Mouse (Mus musculus) neutrophil, adult 5-6 weeks (primary cell): ENCODE results near the gene Prkch. TPM values are rescaled to one million over a fixed set of nuclear protein-coding genes. Genes with fewer than 3 reads are reported as not detected.
"Not testable (repeated sequence)": the region's sequence is repeated elsewhere in the genome, so short reads cannot be mapped to it uniquely, and the experiment has no call there.

Experiments used
- ATAC-seq: fragments of 151-379, 151-347 bp; 2 replicates; pipeline ENCODE4 v1.8.0; 2017; ENCODE audit warnings: mild to moderate bottlenecking, moderate TSS enrichment; ENCODE audit not compliant: insufficient number of reproducible peaks, poor library complexity, low FRiP score, severe bottlenecking; ENCODE audit errors: extremely low read depth
- total RNA-seq: library from RNA; stranded (forward); fragments of 200-1000 nt; gene quantifications from 2 replicates; pipeline ENCODE4 v1.2.3, GENCODE M21; 2017

Gene Prkch
- 21.6 and 24.1 TPM in 2 replicates for total RNA-seq

- ATAC-seq: peak; percentile 84
Observed at GRCm38 (mm10) chr12:73584610-73585240, at the start of gene Prkch. TSS of gene Prkch (plus strand) at chr12:73584796.

- ATAC-seq: no peak
Observed at GRCm38 (mm10) chr12:73537499-73538138, 47.0 kb upstream of the Prkch start.

DNA sequence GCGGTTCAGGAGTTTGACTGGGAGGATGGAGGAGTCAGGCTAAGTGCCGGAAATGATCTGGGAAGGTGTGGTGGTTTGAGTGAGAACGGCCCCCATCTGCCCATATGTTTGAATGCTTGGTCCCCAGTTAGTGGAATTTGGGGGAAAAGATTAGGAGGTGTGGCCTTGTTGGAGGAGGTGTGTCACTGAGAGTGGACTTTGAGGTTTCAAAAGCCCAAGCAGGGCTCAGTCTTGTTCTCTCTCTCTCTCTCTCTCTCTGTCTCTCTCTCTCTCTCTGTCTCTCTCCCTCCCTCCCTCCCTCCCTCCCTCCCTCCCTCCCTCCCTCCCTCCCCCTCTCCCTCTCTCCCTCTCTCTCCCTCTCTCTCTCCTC, 46.5 kb upstream of the Prkch start:
- ATAC-seq: not testable (repeated sequence)

GRCm38 (mm10) chr12:73539151-73539550, 45.4 kb upstream of the Prkch start:
- ATAC-seq: no peak

GRCm38 (mm10) chr12:73540402-73540801, 44.2 kb upstream of the Prkch start:
- no peak for ATAC-seq

GRCm38 (mm10) chr12:73543191-73543590, 41.4 kb upstream of the Prkch start:
- ATAC-seq: no peak

DNA sequence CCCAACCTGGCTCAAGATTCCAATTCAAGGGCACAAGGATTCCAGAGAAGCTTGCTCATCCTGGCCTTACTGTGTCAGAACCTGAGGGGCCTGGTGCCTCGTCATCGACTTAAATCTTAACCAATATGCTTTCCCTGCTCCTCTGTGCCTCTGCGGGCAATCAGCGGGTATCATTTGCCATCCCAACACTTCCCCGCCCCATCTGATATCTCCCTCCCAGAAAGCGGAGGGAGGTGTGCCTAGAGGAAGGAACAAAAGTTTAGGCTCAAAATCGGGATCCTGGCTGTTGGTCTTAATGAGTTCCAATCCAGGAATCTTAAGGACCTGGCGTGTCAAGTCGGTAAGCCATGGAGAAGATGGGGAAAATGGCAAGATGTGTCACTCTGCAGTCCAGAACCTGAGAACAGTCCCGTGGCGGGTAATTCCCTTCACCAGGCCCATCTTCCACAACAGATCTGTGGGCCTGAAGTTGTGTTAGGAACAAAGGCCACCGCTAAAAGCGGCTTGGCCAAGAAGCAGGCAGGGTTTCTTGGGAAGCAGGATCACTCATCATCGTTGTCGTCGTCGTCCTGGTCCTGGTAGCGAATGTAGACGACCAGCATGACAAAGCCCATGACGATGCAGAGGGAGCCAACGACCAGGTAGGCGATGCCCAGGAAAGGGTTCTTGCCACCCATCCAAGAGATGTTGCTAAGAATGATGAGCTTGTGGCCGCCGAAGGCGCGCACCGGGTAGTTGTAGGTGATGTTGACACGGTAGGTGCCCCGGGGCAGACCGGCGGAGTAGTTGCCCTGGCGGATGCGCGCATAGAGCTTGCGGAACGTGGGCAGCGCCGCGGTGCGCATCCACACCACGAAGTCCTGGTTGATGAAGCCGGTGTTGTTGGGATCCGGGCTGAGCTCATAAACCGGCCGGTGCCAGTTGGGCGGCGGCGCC, 39.6 kb upstream of the Prkch start:
- no peak for ATAC-seq

GRCm38 (mm10) chr12:73545672-73546085, 38.9 kb upstream of the Prkch start:
- ATAC-seq: no peak

DNA sequence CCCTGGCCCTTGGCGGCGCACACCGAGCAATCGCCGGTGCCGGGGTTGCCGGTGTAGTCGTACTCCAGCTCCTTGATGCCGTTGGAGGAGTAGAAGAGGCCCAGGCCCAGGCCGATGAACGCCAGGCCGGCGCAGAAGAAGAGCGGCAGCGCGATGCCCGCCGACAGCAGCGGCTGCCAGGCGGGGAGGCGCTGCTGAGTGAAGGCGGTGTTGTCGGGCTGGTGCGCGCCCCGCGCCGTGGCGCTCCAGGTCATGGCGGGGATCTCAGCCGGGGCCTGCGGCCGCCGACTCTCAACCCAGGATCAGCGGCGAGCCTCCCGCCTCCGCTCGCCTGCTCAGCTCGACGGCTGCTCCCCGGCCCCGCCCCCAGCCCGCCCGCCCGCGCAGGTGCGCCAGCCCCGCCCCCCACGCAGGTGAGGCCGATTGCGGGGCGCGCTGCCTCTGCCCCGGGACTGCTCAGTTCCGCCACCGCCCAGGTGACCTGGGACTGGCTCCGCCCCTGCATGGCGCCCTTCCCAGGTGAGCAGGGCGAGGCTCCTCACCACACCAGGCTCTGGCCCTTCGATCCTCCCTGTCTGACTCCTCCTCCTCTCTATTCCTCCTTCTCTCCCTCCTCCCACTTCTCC, 38.4 kb upstream of the Prkch start, which contains the start of gene Tmem30b:
TSS of gene Tmem30b (minus strand) at position 307 of the 626 bp plus-strand sequence.
- no peak for ATAC-seq

DNA sequence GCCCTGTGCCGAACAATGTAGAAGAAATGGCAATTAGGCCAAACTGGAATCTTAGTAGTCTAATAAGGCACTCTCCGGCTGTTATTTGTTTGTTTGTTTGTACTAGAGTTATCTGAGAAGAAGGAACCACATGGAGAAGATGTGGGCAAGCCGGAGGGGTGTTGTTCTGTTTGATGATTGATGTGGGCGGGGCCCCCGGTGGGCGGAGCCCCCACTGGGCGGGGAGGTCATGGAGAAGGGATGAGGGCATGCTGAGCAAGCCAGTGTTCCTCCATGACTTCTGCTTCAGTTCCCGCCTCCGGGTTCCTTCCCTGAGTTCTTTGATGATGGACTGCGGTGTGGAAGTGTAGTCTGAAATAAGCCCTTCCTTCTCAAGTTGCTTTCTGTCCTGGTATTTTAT, 37.0 kb upstream of the Prkch start:
- no peak for ATAC-seq

DNA sequence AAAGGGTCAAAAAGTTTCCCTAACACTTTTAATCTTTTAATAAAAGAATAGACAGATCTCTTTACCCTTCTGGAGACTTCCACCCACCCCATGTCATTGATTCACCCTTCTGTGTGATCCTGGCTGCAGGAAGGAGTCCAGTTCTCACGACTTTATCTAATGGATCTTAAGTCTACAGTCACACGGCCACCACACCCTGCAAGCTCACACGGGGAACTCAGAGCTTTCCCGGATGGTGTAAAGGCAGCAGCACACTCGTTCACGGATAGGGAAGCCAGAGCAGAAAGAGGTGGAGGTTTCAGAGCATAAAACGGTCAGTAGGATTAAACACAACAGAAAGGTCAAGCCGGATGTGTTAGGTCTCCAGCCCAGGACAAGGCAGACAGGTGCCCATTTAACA, 36.3 kb upstream of the Prkch start:
- ATAC-seq: no peak

DNA sequence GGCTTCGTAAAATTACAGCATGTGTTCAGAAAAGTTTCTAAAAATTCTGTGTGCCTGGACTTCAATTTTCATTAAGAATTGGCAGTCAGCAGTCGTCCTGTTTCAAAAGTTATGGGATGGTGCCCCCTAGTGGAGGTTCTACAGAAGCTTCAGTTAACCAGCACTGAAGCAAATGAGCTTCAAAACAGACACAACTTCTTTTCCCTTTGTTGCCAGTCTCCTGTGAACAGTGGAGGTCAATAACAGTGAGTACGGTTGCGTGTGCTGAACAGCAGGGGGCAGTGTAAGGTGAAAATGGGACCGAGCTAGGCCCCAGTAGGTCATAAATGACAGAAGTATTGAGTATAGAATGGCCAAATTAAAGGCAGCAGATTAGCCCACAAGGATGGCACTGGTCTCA, 30.4 kb upstream of the Prkch start:
- ATAC-seq: peak; percentile 39; the same call in 1 of the 2 replicates

- ATAC-seq: no peak
Observed at GRCm38 (mm10) chr12:73558525-73559195, 25.9 kb upstream of the Prkch start.

DNA sequence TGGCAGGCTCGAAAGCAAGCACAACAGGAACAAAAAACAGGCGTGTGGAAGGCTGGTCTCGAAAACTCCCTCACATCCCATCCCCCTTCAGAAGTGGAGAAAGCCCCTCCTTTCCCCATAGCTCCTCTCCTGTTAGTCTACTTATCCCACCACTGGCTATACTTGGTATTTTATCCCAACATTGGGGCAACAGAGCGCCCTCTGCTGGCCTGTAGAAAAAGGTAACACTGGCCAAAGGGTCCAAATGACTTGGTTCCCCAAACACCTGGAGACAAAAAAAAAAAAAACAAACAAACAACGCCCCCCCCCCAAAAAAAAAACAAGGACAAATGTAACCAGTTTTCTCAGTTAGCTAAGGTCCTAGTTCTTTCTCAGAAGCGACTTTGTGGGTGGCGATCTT, 24.5 kb upstream of the Prkch start:
- ATAC-seq: no peak

DNA sequence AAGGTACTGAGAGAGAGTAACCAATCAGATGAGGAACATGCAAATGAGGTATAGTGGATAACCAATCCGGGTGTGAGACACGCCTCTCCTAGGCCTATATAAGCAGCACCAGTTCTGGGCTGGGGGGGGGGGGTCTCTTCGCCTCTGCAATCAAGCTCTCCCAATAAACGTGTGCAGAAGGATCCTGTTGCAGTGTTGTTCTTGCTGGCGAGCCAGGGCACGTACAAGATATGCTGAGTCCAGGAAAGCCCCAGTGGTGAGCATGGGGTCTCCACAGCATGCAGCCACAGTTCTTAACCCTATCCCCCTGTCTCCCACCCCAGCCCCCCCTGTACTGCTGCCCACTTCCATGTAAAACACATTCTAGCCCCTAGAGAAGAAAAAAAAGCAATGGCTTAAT, 21.5 kb upstream of the Prkch start:
- not testable (repeated sequence) for ATAC-seq

DNA sequence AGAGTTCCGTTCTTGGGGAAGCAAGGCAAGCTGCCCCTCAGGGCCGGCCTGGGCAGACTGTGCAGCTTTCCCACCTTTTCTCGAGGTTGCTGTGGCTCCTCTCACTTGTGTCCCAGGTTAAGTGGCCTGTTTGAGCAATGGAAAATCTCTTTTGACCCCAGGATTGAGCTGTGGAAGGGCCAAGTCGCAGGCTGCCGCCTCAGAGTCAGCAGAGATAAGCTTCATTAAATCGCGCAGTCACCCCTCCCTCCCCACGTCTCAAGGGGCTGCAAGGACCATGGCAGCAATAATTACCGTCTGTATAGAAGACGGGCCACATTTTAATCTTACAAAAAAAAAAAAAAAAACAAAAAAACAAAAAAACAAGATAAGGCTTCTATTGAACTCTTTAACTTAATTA, 20.4 kb upstream of the Prkch start:
- ATAC-seq: no peak

DNA sequence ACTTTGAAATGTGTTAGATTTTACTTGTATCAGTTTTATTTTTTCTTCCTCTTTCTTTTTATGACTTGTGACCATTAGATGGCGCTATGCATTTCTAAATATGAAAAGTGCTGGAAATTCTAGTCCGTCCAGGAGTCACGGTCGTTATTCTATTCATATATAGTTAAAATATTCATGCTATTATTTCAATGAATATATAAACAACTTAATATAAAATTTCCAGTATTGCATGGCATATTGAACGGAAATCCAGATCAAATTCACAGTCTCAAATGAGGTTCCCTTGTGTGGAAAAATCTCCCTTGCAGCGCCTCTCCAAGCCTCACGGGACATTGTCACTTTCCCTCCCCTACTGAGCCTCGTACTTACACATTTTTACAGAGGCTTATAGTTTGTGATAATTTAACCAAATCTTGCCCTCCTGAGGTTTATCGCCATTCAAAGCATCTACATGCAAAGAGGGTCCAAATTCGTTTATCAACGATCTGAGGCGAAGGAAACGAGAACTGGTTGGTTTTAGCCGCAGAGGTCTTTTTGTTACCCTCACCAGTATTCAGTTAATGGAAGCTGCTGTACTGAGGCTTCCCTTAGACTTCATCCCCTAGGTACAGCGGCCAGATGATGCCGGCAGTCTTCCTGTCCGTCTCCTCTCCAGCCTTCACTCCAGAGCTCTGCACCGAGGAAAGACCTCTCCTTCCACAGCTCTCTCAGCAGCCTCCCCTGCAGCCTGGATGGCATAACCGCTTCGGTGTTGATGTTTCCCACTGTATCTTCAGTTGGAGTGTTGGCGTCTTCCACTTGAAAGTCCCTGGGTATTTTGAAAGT, 19.6 kb upstream of the Prkch start:
- no peak for ATAC-seq

DNA sequence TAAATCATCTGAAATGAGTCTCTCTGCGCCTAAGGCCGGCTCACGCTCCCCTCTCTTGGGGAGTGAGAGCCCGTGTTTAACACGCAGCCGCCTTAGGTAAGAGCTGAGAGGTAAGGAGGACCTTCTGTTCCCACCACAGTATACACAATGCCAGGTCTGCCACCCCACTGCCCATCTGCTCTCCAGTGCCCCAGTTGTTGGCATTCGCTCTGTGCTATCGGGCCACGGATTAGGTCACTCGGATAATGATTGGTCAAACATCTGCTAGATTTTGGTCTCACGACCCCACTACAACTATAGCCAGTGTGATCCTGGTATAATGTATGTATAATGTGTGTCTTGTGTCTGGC, 19.0 kb upstream of the Prkch start:
- no peak for ATAC-seq
